Mouse (Mus musculus) embryo, embryonic 9.5 days (tissue): ENCODE measurements around the gene Best1.

Experiments
- DNase-seq: peaks from one replicate; pipeline ENCODE4 v3.0.0-alpha.2; 2017; ENCODE audit errors: extremely low spot score

Gene Best1

GRCm38 (mm10) chr19:10022414-10023303 is 21.2 kb upstream of the Best1 start:
- peak; percentile 41 for DNase-seq

DNA sequence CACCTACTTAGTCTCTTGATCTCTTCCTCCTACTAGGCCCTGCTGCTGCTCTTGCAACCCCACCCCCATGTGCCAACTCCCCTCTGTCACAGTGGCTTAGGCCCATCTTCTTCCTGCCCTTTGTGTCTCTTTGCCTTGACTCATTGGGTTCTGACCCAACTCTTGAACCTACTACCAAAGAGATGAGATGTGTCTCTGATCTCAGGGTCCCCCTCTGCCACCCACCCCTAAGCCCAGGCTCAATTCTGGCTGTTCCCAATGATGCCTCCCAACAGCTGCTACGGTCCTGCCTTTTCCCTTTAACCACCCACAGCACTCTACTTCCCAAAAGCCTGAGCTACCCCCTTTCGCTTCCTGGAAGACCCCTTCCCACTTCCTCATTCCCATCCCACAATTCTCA is 20.5 kb upstream of the Best1 start:
- no peak for DNase-seq

GRCm38 (mm10) chr19:10019214-10019760 is 17.9 kb upstream of the Best1 start:
- DNase-seq = no peak

DNA sequence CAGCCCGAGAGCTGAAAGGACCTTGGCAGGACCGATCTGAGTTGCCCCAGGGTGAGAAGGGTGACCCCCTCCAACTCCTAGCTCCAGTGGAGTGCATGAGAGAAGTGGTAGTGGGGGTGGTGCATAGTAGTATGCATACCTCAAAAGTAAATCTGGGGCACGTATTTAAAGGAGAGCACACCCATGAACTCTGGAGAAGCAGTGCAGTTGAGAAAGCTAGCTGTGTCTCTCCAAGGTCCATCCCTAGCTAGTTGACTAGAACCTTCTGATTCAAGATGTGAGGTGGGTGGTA is 17.0 kb upstream of the Best1 start:
- DNase-seq = no peak

- peak; percentile 94 for DNase-seq
These were observed 16.4 kb upstream of the Best1 start for GRCm38 (mm10) chr19:10017637-10018526.

GRCm38 (mm10) chr19:10016151-10016550 is 14.7 kb upstream of the Best1 start:
- DNase-seq = no peak

- no peak for DNase-seq
These were observed 14.0 kb upstream of the Best1 start for GRCm38 (mm10) chr19:10015442-10015841.

DNA sequence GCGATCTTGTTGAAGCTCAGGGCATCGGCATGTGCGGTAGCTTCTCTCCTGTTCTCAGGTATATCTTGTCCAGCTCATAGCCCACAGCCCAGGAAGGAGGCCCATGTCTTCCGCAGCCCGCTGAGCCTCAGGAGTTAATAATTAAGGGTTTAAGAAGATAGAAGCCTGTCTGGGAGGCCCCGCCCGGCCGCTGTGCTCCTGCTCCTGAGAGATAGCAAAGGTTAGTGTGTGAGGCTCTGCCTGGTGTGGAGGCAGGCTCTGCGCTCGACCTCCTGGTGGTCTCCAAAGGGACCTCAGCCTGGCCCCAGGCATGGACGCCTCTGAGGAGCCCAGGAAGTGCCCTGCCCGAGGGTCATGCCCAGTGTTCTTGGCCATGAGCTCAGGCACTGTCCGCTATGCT is 13.4 kb upstream of the Best1 start:
- no peak for DNase-seq

GRCm38 (mm10) chr19:10013913-10014312 is 12.5 kb upstream of the Best1 start:
- peak; percentile 76 for DNase-seq

- DNase-seq = peak; percentile 61
These were observed 11.9 kb upstream of the Best1 start for GRCm38 (mm10) chr19:10013348-10013747.

GRCm38 (mm10) chr19:10012827-10013278 is 11.4 kb upstream of the Best1 start:
- peak; percentile 78 for DNase-seq

- DNase-seq = no peak
These were observed 10.0 kb upstream of the Best1 start for GRCm38 (mm10) chr19:10011408-10011807.

DNA sequence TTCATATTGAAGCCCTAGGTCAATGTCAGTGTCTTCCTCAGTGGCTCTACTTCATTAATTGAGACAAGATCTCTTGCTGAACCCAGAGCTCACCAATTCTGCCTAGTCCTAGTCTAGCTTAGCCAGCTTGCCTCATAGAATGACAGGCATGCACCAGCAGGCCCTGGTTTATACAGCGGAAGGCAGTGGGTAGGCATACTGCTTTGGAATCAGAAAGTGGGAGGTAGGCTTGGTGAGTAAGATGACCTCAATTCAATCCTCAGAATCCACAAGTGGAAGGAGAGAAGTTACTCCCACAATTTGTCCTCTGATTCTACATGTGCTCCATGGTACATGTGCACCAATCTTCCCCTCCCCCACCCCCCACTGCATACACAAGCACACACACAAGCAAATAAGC is 2.3 kb upstream of the Best1 start:
- no peak for DNase-seq

DNA sequence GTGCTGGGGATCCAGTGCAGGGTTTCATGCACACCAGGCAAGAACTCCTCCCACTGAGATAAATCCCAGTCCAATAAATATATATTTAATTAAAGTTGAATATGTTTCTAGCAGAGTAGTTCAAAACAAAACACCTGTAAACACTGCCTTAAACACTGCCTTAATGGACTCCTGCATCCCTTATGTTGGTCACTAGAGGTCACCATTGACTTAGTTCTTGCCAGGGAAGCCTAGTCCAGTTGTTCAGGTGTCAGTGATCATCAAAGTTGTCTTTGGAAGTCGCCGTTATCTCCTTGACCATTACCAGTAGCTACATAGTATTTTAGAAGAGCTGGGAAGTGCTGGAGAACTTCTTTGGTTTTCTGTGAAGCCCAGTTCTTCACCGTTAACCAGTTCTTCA is 1.1 kb downstream of the Best1 start:
- DNase-seq = peak; percentile 45

DNA sequence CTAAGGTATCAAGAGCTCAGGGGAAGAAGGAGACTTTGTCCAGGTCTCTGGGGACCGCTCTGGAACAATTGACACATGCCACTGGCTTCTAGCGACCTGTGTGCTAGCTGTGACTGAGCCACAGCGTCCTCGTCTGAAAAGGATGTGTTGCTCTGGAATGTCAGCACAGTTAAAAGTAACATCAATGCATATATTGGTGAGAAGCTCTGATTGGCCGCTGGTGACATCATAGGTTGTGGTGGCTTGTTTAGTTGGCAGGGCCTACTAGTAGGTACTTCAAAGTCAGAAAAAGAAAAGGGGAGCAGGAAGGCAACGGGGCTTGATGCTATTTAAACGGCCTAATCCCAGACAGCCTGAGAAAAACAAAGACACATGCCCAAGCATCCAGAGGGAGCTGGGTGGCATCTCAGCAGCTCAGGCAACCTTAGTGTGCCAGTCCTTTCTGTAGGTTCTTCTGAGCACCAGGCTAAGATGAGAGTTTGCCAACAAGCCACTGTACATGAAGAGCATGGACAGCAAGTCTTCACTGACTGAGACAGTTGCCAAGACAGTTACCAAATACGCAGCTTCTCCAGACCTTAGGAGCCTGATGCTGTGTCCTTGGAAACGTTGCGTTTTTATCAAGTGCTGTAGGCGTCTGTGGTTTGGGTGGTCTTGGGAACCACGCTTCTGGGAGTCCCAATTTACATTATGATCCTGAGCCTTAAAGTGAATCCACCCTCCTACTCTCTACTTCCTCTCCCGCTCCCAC is 2.5 kb downstream of the Best1 start:
- no peak for DNase-seq

- DNase-seq = no peak
These were observed 3.4 kb downstream of the Best1 start for GRCm38 (mm10) chr19:9998063-9998416.

- no peak for DNase-seq
These were observed 4.0 kb downstream of the Best1 start for GRCm38 (mm10) chr19:9997204-9998062.

GRCm38 (mm10) chr19:9993036-9993656 is 8.3 kb downstream of the Best1 start:
- peak; percentile 94 for DNase-seq

- no peak for DNase-seq
These were observed 9.1 kb downstream of the Best1 start for GRCm38 (mm10) chr19:9992011-9992958.
